Mouse (Mus musculus) heart, embryonic 16.5 days (tissue): ENCODE measurements around the gene Cnot6l. TPM values are rescaled to one million over a fixed set of nuclear protein-coding genes. Genes with fewer than 3 reads are reported as not detected.

Experiments
- ATAC-seq: fragments of 200-750 bp; cut with Nextera tagmentation; replicated peaks from 2 replicates; pipeline ENCODE4 v1.8.0; 2017; ENCODE audit warnings: moderate number of reproducible peaks; ENCODE audit not compliant: insufficient read depth, low FRiP score; ENCODE audit errors: extremely low read depth
- H3K27ac ChIP-seq: fragments of 300-500 bp; sonication (generic); 2 replicates; pipeline ENCODE4 v1.5.1; 2014; ENCODE audit warnings: mild to moderate bottlenecking, low read length, control low read depth, moderate library complexity
- H3K27me3 ChIP-seq: fragments of 300-500 bp; sonication (generic); 2 replicates; pipeline ENCODE4 v1.6.1; 2014; ENCODE audit warnings: low read length, mixed read lengths; ENCODE audit not compliant: control insufficient read depth, insufficient read depth
- H3K36me3 ChIP-seq: fragments of 300-500 bp; sonication (generic); 2 replicates; pipeline ENCODE4 v1.6.1; 2014; ENCODE audit not compliant: control insufficient read depth, insufficient read depth
- H3K4me1 ChIP-seq: fragments of 300-500 bp; sonication (generic); 2 replicates; pipeline ENCODE4 v1.6.1; 2014; ENCODE audit warnings: low read length, mixed read lengths; ENCODE audit not compliant: control insufficient read depth, insufficient read depth
- H3K4me2 ChIP-seq: fragments of 300-500 bp; sonication (generic); 2 replicates; pipeline ENCODE4 v1.6.1; 2014; ENCODE audit warnings: low read depth, mild to moderate bottlenecking, control low read depth, low read length
- H3K4me3 ChIP-seq: fragments of 300-500 bp; sonication (generic); 2 replicates; pipeline ENCODE4 v1.5.1; 2014; ENCODE audit warnings: mild to moderate bottlenecking, control low read depth, low read length
- H3K9ac ChIP-seq: fragments of 300-500 bp; sonication (generic); 2 replicates; pipeline ENCODE4 v1.6.1; 2014; ENCODE audit warnings: low read length, control low read depth
- H3K9me3 ChIP-seq: fragments of 300-500 bp; sonication (generic); replicated peaks from 2 replicates; pipeline ENCODE4 v1.6.1; 2016; ENCODE audit warnings: low read length; ENCODE audit not compliant: control insufficient read depth
- WGBS: fragments of 180-500 bp; shearing (Covaris S2); extraction: QIAGEN DNeasy Blood & Tissue Kit; methylation state at CpG from one replicate; pipeline ENCODE4 v1.1.7; 2014; 5-methylcytosine and 5-hydroxymethylcytosine counted together
- polyA plus RNA-seq: library from polyadenylated mRNA; unstranded; fragments of >200 nt; fragmentation: Nextera tagmentation; extraction: Ambion mirVana; gene quantifications from 2 replicates; pipeline ENCODE4 v1.2.1, GENCODE M21; 2015

Cnot6l gene
- polyA plus RNA-seq, 1 experiment from 2014 or later: 14.6 TPM

DNA sequence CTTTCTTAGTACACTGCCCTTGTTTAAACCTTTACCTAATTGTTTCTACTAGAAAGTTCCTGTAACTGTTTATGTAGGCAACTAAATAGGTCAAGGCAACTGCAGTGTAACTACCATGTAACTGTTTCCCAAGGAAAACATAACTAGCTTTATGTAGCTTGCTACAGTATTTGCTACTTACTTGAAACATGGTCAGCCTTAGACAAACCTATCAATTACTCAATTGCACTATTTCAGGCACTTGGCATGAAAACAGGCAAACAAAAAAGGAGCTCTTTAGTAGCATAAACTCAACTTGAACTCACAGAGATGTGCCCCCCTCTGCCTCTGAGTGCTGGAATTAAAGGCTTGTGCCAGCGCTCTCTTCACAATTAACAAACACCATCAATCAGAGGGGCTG lies 37.1 kb downstream of the Cnot6l start:
- Histone ChIP-seq H3K4me2 (no peak overlapping the region), H3K4me1 (no peaks in the 10 kb centered on the region), H3K9me3 (no peaks in the 10 kb centered on the region), H3K36me3 (peaks cover 8% of the 10 kb centered on the region), H3K27ac (no peak overlapping the region), H3K27me3 (no peaks in the 10 kb centered on the region), H3K9ac (no peak overlapping the region), H3K4me3 (no peak overlapping the region)
- ATAC-seq: no peak
- 96% methylated on average over 1 of the region's 1 CpGs for WGBS

DNA sequence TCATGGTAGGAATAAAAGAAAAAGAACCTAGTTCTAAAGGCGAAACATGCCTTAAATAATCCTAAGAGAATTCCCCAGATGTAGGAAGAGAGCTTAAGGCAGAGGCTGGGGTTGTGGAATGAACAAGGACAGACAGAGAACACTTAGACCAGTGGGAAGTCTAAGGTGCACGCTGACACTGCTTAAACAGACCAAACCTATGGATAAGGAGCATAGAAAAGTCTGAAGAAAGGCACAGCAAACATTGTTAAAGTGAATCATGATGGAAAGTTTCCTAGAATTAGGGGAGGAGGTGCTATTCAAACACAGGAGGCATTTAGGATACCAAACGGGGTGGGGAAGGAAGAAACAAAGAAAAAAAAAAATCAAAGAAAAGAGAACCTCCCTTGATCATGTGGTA lies 49.0 kb downstream of the Cnot6l start:
- H3K4me3 ChIP-seq: no peak overlapping the region
- no peak for ATAC-seq
- H3K9me3 ChIP-seq: no peaks in the 10 kb centered on the region
- H3K27me3 ChIP-seq: no peaks in the 10 kb centered on the region
- no peak overlapping the region for H3K4me2 ChIP-seq
- 84% methylated on average over 3 of the region's 3 CpGs for WGBS
- no peaks in the 10 kb centered on the region for H3K4me1 ChIP-seq
- no peak overlapping the region for H3K27ac ChIP-seq
- H3K9ac ChIP-seq: no peak overlapping the region
- no peaks in the 10 kb centered on the region for H3K36me3 ChIP-seq

- Histone ChIP-seq H3K36me3 (peaks cover 8% of the 10 kb centered on the region; the same call in 1 of the 2 replicates), H3K27me3 (no peaks in the 10 kb centered on the region), H3K9me3 (no peaks in the 10 kb centered on the region), H3K4me3 (no peak overlapping the region), H3K4me1 (no peaks in the 10 kb centered on the region), H3K4me2 (no peak overlapping the region), H3K27ac (no peak overlapping the region), H3K9ac (no peak overlapping the region)
- 95% methylated on average over 1 of the region's 1 CpGs for WGBS
- no peak for ATAC-seq
Measured at GRCm38 (mm10) chr5:96104644-96105043, 59.3 kb downstream of the Cnot6l start.

- 84% methylated on average over 2 of the region's 2 CpGs for WGBS
- Histone ChIP-seq H3K36me3 (no peaks in the 10 kb centered on the region; the same call in 1 of the 2 replicates), H3K9me3 (no peaks in the 10 kb centered on the region), H3K27me3 (no peaks in the 10 kb centered on the region), H3K4me2 (no peak overlapping the region), H3K4me3 (no peak overlapping the region), H3K9ac (no peak overlapping the region), H3K4me1 (no peaks in the 10 kb centered on the region), H3K27ac (no peak overlapping the region)
- ATAC-seq: no peak
Measured at GRCm38 (mm10) chr5:96091468-96091867, 72.5 kb downstream of the Cnot6l start.

DNA sequence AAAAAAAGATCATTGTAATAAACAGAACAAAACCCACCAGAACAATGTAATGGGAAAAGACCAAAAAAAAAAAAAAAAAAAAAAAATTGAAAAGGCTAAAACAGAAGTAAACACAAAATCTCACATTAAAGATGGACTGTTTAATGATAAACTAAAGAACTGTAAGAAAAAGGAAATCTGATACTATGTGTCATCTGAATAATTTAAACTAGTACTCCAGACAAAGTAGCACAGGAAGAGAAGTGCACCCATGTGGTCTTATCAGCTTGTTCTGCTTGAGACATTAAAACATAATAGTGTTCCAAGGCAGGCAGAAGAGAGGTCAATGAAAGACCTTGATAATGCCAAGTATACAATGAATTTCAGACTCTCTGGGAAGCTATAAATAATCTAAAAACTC lies 78.6 kb downstream of the Cnot6l start:
- Histone ChIP-seq H3K36me3 (peaks cover 8% of the 10 kb centered on the region), H3K27me3 (no peaks in the 10 kb centered on the region), H3K9ac (no peak overlapping the region), H3K27ac (no peak overlapping the region), H3K4me2 (no peak overlapping the region), H3K4me3 (no peak overlapping the region), H3K4me1 (no peaks in the 10 kb centered on the region), H3K9me3 (no peaks in the 10 kb centered on the region)
- ATAC-seq: no peak

DNA sequence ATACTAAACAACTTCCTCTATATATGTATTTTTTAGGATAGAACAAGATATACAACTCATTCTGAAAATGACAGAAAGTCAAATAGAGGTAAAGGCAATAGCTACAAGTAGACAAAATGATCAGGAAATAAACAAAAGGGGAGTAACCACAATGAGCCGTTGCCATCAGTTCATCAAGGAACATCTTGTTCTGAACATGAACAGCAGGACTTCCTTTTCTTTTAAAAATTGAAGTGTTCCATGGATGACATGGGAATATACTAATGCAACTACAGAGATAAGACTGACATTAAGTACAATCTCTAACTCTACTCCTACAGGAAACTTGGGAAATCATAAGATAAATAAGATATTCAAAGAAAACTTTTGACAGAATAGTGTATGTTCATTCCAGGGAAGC lies 84.9 kb downstream of the Cnot6l start:
- no peak for ATAC-seq
- Histone ChIP-seq H3K4me3 (no peak overlapping the region), H3K27me3 (no peaks in the 10 kb centered on the region), H3K4me1 (no peaks in the 10 kb centered on the region), H3K27ac (no peak overlapping the region), H3K4me2 (no peak overlapping the region), H3K36me3 (peaks cover 19% of the 10 kb centered on the region), H3K9ac (no peak overlapping the region), H3K9me3 (no peaks in the 10 kb centered on the region)
- 66% methylated on average over 1 of the region's 1 CpGs for WGBS

- no peaks in the 10 kb centered on the region for H3K27me3 ChIP-seq
- H3K4me2 ChIP-seq: no peak overlapping the region
- no peaks in the 10 kb centered on the region for H3K9me3 ChIP-seq
- H3K27ac ChIP-seq: no peak overlapping the region
- ATAC-seq: no peak
- H3K4me1 ChIP-seq: no peaks in the 10 kb centered on the region
- no peaks in the 10 kb centered on the region for H3K36me3 ChIP-seq
- no peak overlapping the region for H3K9ac ChIP-seq
- H3K4me3 ChIP-seq: no peak overlapping the region
Measured at GRCm38 (mm10) chr5:96065591-96065990, 98.4 kb downstream of the Cnot6l start.

GRCm38 (mm10) chr5:96042492-96042891 lies 121.5 kb downstream of the Cnot6l start:
- no peak overlapping the region for H3K9ac ChIP-seq
- H3K4me1 ChIP-seq: no peaks in the 10 kb centered on the region
- no peaks in the 10 kb centered on the region for H3K27me3 ChIP-seq
- ATAC-seq: peak; percentile 52
- H3K4me3 ChIP-seq: no peak overlapping the region
- no peak overlapping the region for H3K27ac ChIP-seq
- H3K9me3 ChIP-seq: no peaks in the 10 kb centered on the region
- 65% methylated on average over 3 of the region's 3 CpGs for WGBS
- no peaks in the 10 kb centered on the region for H3K36me3 ChIP-seq
- no peak overlapping the region for H3K4me2 ChIP-seq

- H3K27ac ChIP-seq: no peak overlapping the region
- H3K27me3 ChIP-seq: no peaks in the 10 kb centered on the region
- H3K4me1 ChIP-seq: no peaks in the 10 kb centered on the region
- no peak overlapping the region for H3K4me3 ChIP-seq
- no peak overlapping the region for H3K4me2 ChIP-seq
- no peaks in the 10 kb centered on the region for H3K36me3 ChIP-seq
- no peak overlapping the region for H3K9ac ChIP-seq
- 36% methylated on average over 7 of the region's 7 CpGs for WGBS
- no peak for ATAC-seq
- H3K9me3 ChIP-seq: no peaks in the 10 kb centered on the region
Measured at GRCm38 (mm10) chr5:96041507-96042104, 122.4 kb downstream of the Cnot6l start.
